Mouse (Mus musculus) C2C12 (cell line): ENCODE data around the gene Msi2. TPM values are rescaled to one million over a fixed set of nuclear protein-coding genes. Genes with fewer than 3 reads are reported as not detected.

Experiments used
- H3K27me3 ChIP-seq: one replicate; pipeline ENCODE4 v1.6.1; 2011; ENCODE audit not compliant: control insufficient read depth, insufficient read depth, insufficient read length
- H3K36me3 ChIP-seq: one replicate; pipeline ENCODE4 v1.6.1; 2011; ENCODE audit not compliant: control insufficient read depth, insufficient read depth
- H3K4me3 ChIP-seq: one replicate; pipeline ENCODE4 v1.5.1; 2011; ENCODE audit warnings: mild to moderate bottlenecking, control low read depth; ENCODE audit not compliant: poor library complexity, insufficient read depth, severe bottlenecking
- H3K79me2 ChIP-seq: one replicate; pipeline ENCODE4 v1.6.1; 2011; ENCODE audit not compliant: control insufficient read depth, insufficient read depth
- H3K79me3 ChIP-seq: one replicate; pipeline ENCODE4 v1.6.1; 2011; ENCODE audit warnings: low read depth, control low read depth
- H3ac ChIP-seq: one replicate; pipeline ENCODE3; 2011; ENCODE audit warnings: low read depth; ENCODE audit not compliant: control insufficient read depth, insufficient read length
- CEBPB ChIP-seq: IDR thresholded peaks from one replicate; pipeline ENCODE4 v1.6.1; 2011; ENCODE audit warnings: low read depth, mild to moderate bottlenecking, control low read depth, moderate library complexity
- CTCF ChIP-seq: IDR thresholded peaks from one replicate; pipeline ENCODE4 v1.5.1; 2011; ENCODE audit not compliant: control insufficient read depth, insufficient read depth, insufficient read length
- FOSL1 ChIP-seq: IDR thresholded peaks from one replicate; pipeline ENCODE4 v1.8.0; 2011; ENCODE audit warnings: mild to moderate bottlenecking, low read length; ENCODE audit not compliant: poor library complexity, insufficient read depth, severe bottlenecking
- MAX ChIP-seq: IDR thresholded peaks from one replicate; pipeline ENCODE4 v1.6.1; 2011; ENCODE audit warnings: mild to moderate bottlenecking, control low read depth
- MYOD1 ChIP-seq: IDR thresholded peaks from one replicate; pipeline ENCODE4 v1.6.1; 2011; ENCODE audit warnings: low read depth; ENCODE audit not compliant: control insufficient read depth, insufficient read length
- MYOG ChIP-seq: IDR thresholded peaks from one replicate; pipeline ENCODE4 v1.6.1; 2011; ENCODE audit not compliant: control insufficient read depth, insufficient read length; ENCODE audit errors: extremely low read depth
- USF1 ChIP-seq: IDR thresholded peaks from one replicate; pipeline ENCODE4 v1.6.1; 2011; ENCODE audit warnings: low read depth, mild to moderate bottlenecking, control low read depth, moderate library complexity
- polyA plus RNA-seq: library from polyadenylated mRNA; unstranded; fragments of >200 nt; fragmentation: generic; extraction: Trizol; gene quantifications from one replicate; pipeline ENCODE4 v1.2.1, GENCODE M21; 2012; ENCODE audit warnings: missing spikeins

Gene Msi2
- polyA plus RNA-seq, 1 experiment = 8.4 TPM

- H3K36me3 ChIP-seq = no peaks in the 10 kb centered on the region
- H3ac ChIP-seq = no peak overlapping the region
- TF ChIP-seq FOSL1 (no peak), CTCF (no peak), CEBPB (no peak), USF1 (no peak), MAX (no peak), MYOG (no peak), MYOD1 (no peak)
- no peaks in the 10 kb centered on the region for H3K79me3 ChIP-seq
- H3K4me3 ChIP-seq = no peak overlapping the region
- H3K27me3 ChIP-seq = no peaks in the 10 kb centered on the region
- H3K79me2 ChIP-seq = no peaks in the 10 kb centered on the region
Observed at GRCm38 (mm10) chr11:88430292-88430691, 288.0 kb downstream of the Msi2 start.

GRCm38 (mm10) chr11:88429680-88430079, 288.6 kb downstream of the Msi2 start:
- Histone ChIP-seq H3K36me3 (no peaks in the 10 kb centered on the region), H3K79me3 (no peaks in the 10 kb centered on the region), H3ac (no peak overlapping the region), H3K79me2 (no peaks in the 10 kb centered on the region), H3K27me3 (no peaks in the 10 kb centered on the region), H3K4me3 (no peak overlapping the region)
- TF ChIP-seq USF1 (no peak), CEBPB (no peak), MYOG (no peak), CTCF (no peak), MAX (no peak), FOSL1 (no peak), MYOD1 (no peak)

GRCm38 (mm10) chr11:88425631-88426101, 292.6 kb downstream of the Msi2 start:
- no peak for TF ChIP-seq FOSL1
- TF ChIP-seq CEBPB = no peak
- TF ChIP-seq MYOD1 = no peak
- no peak for TF ChIP-seq MYOG
- TF ChIP-seq CTCF = no peak
- no peak for TF ChIP-seq MAX
- no peak for TF ChIP-seq USF1
- no peak overlapping the region for H3ac ChIP-seq
- no peaks in the 10 kb centered on the region for H3K79me3 ChIP-seq
- H3K79me2 ChIP-seq = no peaks in the 10 kb centered on the region
- H3K4me3 ChIP-seq = no peak overlapping the region
- H3K27me3 ChIP-seq = no peaks in the 10 kb centered on the region
- H3K36me3 ChIP-seq = no peaks in the 10 kb centered on the region

- Histone ChIP-seq H3ac (no peak overlapping the region), H3K27me3 (no peaks in the 10 kb centered on the region), H3K79me3 (no peaks in the 10 kb centered on the region), H3K4me3 (no peak overlapping the region), H3K79me2 (no peaks in the 10 kb centered on the region), H3K36me3 (no peaks in the 10 kb centered on the region)
- TF ChIP-seq CEBPB (no peak), FOSL1 (no peak), MAX (no peak), MYOD1 (no peak), CTCF (no peak), MYOG (no peak), USF1 (no peak)
Observed at GRCm38 (mm10) chr11:88424034-88424767, 294.1 kb downstream of the Msi2 start.

GRCm38 (mm10) chr11:88421057-88421578, 297.2 kb downstream of the Msi2 start:
- no peaks in the 10 kb centered on the region for H3K79me2 ChIP-seq
- H3K79me3 ChIP-seq = no peaks in the 10 kb centered on the region
- H3K36me3 ChIP-seq = no peaks in the 10 kb centered on the region
- TF ChIP-seq FOSL1 (no peak), MYOD1 (no peak), CTCF (no peak), MAX (no peak), CEBPB (no peak), MYOG (no peak), USF1 (no peak)
- H3ac ChIP-seq = no peak overlapping the region
- no peaks in the 10 kb centered on the region for H3K27me3 ChIP-seq
- H3K4me3 ChIP-seq = no peak overlapping the region
